Mouse (Mus musculus) gastrocnemius, postnatal 4 days (tissue): ENCODE data around the gene Ttc39d. TPM values are rescaled to one million over a fixed set of nuclear protein-coding genes. Genes with fewer than 3 reads are reported as not detected.
A peak's percentile ranks its signal among the peaks of the same experiment; 100 is the strongest.

ENCODE experiments used
- DNase-seq, 2 experiments: peaks; one replicate each; pipeline ENCODE4 v3.0.0; 2021 to 2022; ENCODE audit warnings: low spot score in 2 of 2, mixed read lengths in 2 of 2
- total RNA-seq, 2 experiments: library from RNA; stranded (reverse); gene quantifications; 2 replicates each; pipeline ENCODE4 v1.2.3; 2021

Ttc39d gene
- total RNA-seq, 2 experiments from 2014 or later: 0.10 TPM; not detected in 1

DNA sequence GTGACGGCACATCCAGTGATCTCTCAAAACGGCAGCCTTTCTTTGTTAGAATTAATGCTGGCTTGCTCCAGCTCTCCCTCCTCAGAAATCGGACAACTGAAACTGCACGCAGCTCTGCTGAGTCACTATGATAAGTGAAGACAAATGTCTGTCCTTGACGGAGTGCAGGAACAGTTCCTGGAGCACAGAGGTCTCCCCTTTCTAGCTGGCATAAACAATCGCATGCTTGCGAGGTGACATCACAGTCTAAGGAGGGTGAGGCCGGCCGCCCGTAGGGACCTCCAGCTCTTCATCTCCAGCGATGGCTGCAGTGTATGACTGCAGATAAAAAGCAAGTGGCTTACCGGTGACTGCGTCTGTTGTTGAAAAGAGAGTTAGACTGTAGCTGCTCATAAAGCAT is 47.9 kb downstream of the Ttc39d start:
- DNase-seq: peak; percentile 23 to 44

DNA sequence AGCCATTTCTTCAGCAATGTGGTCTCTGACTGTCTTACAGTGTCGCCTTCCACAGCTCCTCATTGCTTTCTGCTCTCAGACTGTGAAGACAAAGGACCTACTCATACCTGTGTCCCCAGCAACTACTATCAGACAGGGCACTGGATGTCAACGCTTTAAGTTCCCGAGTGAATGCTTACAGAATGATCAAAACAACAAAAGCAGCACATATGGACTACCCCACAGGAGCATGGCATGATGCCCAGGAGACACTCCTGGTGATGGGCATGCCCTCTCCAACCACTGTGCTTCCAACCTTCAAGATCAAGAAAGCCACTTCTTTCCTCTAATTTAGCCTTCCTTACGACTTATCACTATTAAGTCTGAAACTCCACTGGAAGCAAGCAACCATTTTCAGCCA is 59.8 kb downstream of the Ttc39d start:
- no peak for DNase-seq

Other genes with a start within 250 kb of the Ttc39d start
- gene Hnrnpll, start 145.1 kb upstream of the Ttc39d start, total RNA-seq: 10 to 100 TPM; 34.4 to 38.8 TPM
- 1 to 10 TPM; 4.2 to 5.3 TPM for gene Galm, start 80.0 kb upstream of the Ttc39d start, total RNA-seq
- gene Srsf7, start 153 bp upstream of the Ttc39d start, total RNA-seq: 10 to 100 TPM; 79.7 to 87.1 TPM
- gene Gemin6, start 17.0 kb downstream of the Ttc39d start, total RNA-seq: 1 to 10 TPM; 6.4 to 6.7 TPM
- 1 to 10 TPM; 4.6 to 4.9 TPM for gene Morn2, start 82.7 kb downstream of the Ttc39d start, total RNA-seq
- gene Dhx57, start 83.0 kb downstream of the Ttc39d start, total RNA-seq: 10 to 100 TPM; 15.6 to 16.2 TPM
- 1 to 10 TPM; 1.4 to 2.3 TPM for gene Arhgef33, start 99.9 kb downstream of the Ttc39d start, total RNA-seq
- gene Gm10190, start 166.1 kb downstream of the Ttc39d start, total RNA-seq: 1 to 10 TPM in 1 of 2 experiments, not detected in 1; 1.1 TPM